Mouse (Mus musculus): Measurements from ENCODE around the gene Rapgefl1. TPM values are rescaled to one million over a fixed set of nuclear protein-coding genes. Genes with fewer than 3 reads are reported as not detected.
A peak's percentile ranks its signal among the peaks of the same experiment; 100 is the strongest.

Rapgefl1 gene
- polyA plus RNA-seq, 1 experiment from 2014 or later = 2.2 TPM

DNA sequence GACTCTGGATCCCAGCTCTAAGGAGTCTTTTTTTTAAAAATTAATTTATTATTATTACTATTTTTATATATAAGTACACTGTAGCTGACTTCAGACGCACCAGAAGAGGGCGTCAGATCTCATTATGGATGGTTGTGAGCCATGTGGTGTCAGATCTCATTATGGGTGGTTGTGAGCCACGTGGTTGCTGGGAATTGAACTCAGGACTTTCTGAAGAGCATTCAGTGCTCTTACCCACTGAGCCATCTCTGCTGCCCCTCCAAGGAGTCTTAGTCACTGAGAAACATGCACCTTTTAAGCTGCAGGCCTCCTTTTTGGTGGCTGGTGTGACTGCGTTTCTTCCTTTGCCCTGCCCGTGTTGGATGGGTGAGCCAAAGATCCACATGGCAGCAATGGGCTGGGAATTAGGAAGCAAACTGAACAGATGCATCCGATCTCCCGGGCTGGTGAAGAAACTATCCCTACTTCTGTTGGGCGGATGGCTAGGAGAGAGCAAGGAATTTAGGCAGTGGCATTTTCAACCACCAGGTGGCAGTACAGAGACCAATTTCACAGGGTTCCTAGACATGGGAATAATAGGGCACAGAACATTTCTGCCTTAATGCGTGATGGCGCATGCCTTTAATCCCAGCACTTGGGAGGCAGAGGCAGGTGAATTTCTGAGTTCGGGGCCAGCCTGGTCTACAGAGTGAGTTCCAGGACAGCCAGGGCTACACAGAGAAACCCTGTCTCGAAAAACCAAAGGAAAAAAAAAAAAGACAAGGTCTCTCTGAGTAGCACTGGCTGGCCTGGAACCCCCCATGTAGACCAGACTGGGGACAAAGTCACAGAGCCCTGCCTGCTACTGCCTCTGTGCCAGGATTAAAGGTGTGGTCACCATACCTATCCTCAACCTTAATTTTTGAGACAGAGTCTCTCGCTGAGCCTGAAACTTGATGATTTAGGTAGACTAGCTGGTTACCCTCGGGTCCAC, 22.5 kb downstream of the Rapgefl1 start:
- DNase-seq (ENCODE audit: low spot score) (peak; percentile 98), ATAC-seq (replicated peaks; ENCODE audit: low FRiP score, low TSS enrichment, low read depth) (peak; percentile 44; the same call in 1 of the 2 replicates)
- Histone ChIP-seq H3K9me3 (ENCODE audit: control insufficient read depth, low read length) (no peaks in the 10 kb centered on the region), H3K27ac (ENCODE audit: low read depth) (no peak overlapping the region), H3K4me2 (ENCODE audit: low read length) (no peak overlapping the region), H3K9ac (ENCODE audit: low read length) (no peak overlapping the region), H3K27me3 (replicated peaks; ENCODE audit: control insufficient read depth, insufficient read depth, low read length) (no peaks in the 10 kb centered on the region), H3K4me3 (ENCODE audit: low read depth, low read length) (no peak overlapping the region), H3K4me1 (replicated peaks; ENCODE audit: control insufficient read depth, insufficient read depth, low read length) (no peaks in the 10 kb centered on the region), H3K36me3 (ENCODE audit: control insufficient read depth, insufficient read depth, low read length) (no peaks in the 10 kb centered on the region)
- WGBS = 35% methylated on average over 14 of the region's 14 CpGs

DNA sequence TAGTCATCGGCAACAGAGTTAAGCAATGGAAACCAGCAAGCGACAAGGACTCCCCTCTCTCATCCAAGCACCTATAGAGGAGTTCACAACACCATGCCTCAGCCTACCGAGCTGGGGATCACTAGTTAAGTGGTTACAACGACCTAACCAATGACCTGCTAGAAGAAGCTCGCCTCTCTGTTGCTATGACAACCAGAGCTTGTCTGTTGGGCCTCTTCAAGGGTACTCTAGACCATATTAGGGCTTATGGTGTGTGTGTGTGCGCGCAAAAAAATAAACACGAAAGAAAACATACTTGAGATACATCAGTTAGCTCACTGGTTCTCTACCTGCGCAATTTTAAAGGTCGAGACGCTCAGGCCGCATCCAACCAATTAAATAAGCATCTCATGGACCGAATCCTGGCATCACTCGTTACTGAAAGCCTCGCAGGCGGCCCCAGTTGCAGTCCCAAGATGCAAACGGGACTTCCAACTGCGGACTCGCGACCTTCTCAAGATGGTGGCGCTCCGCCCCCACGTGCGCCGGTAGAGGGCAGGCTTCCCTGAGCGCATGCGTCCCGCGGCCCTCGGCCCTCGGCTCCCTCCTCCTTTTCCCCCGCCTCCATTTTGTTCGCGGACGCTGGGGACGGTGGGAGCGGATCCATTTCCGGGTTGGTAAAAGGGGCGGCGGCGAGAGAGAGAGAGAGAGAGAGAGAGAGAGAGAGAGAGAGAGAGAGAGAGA, 26.6 kb downstream of the Rapgefl1 start, which contains the start of gene Wipf2:
TSS of gene Wipf2 (plus strand) at position 611 of the 723 bp plus-strand sequence.
- ATAC-seq (replicated peaks; ENCODE audit: low FRiP score, low TSS enrichment, low read depth) (peak; percentile 89), DNase-seq (ENCODE audit: low spot score) (peak; percentile 97)
- Histone ChIP-seq H3K4me3 (ENCODE audit: low read depth, low read length) (peak within 1 kb of the TSS; percentile 59), H3K4me2 (ENCODE audit: low read length) (peak within 1 kb of the TSS; percentile 68), H3K9me3 (ENCODE audit: control insufficient read depth, low read length) (no peaks in the 10 kb centered on the region), H3K27ac (ENCODE audit: low read depth) (peak within 1 kb of the TSS; percentile 80), H3K27me3 (replicated peaks; ENCODE audit: control insufficient read depth, insufficient read depth, low read length) (no peaks in the 10 kb centered on the region), H3K4me1 (replicated peaks; ENCODE audit: control insufficient read depth, insufficient read depth, low read length) (no peaks in the 10 kb centered on the region), H3K9ac (ENCODE audit: low read length) (peak within 1 kb of the TSS; percentile 60), H3K36me3 (ENCODE audit: control insufficient read depth, insufficient read depth, low read length) (peaks cover 16% of the 10 kb centered on the region)
- 6% methylated on average over 40 of the region's 41 CpGs for WGBS

- Histone ChIP-seq H3K9me3 (ENCODE audit: control insufficient read depth, low read length) (no peaks in the 10 kb centered on the region), H3K4me3 (ENCODE audit: low read depth, low read length) (peak overlapping the region; percentile 59), H3K9ac (ENCODE audit: low read length) (peak overlapping the region; percentile 60), H3K27ac (ENCODE audit: low read depth) (peak overlapping the region; percentile 80), H3K4me1 (replicated peaks; ENCODE audit: control insufficient read depth, insufficient read depth, low read length) (no peaks in the 10 kb centered on the region), H3K36me3 (ENCODE audit: control insufficient read depth, insufficient read depth, low read length) (peaks cover 23% of the 10 kb centered on the region), H3K4me2 (ENCODE audit: low read length) (peak overlapping the region; percentile 68), H3K27me3 (replicated peaks; ENCODE audit: control insufficient read depth, insufficient read depth, low read length) (no peaks in the 10 kb centered on the region)
- WGBS = under 1% methylated on average over 39 of the region's 39 CpGs
- no peak for DNase-seq (ENCODE audit: low spot score)
- ATAC-seq (replicated peaks; ENCODE audit: low FRiP score, low TSS enrichment, low read depth) = peak; percentile 74
Observed at GRCm38 (mm10) chr11:98863751-98864429, 27.3 kb downstream of the Rapgefl1 start.

- no peak for ATAC-seq (replicated peaks; ENCODE audit: low FRiP score, low TSS enrichment, low read depth)
- DNase-seq (ENCODE audit: low spot score) = no peak
- WGBS = 93% methylated on average over 12 of the region's 12 CpGs
- Histone ChIP-seq H3K4me1 (replicated peaks; ENCODE audit: control insufficient read depth, insufficient read depth, low read length) (no peaks in the 10 kb centered on the region), H3K36me3 (ENCODE audit: control insufficient read depth, insufficient read depth, low read length) (peaks cover 42% of the 10 kb centered on the region), H3K27me3 (replicated peaks; ENCODE audit: control insufficient read depth, insufficient read depth, low read length) (no peaks in the 10 kb centered on the region), H3K9me3 (ENCODE audit: control insufficient read depth, low read length) (no peaks in the 10 kb centered on the region), H3K4me2 (ENCODE audit: low read length) (no peak overlapping the region), H3K27ac (ENCODE audit: low read depth) (no peak overlapping the region), H3K4me3 (ENCODE audit: low read depth, low read length) (no peak overlapping the region), H3K9ac (ENCODE audit: low read length) (no peak overlapping the region)
Observed at GRCm38 (mm10) chr11:98867293-98867692, 30.7 kb downstream of the Rapgefl1 start.

- no peaks in the 10 kb centered on the region for H3K4me1 ChIP-seq (replicated peaks; ENCODE audit: control insufficient read depth, insufficient read depth, low read length)
- H3K4me3 ChIP-seq (ENCODE audit: low read depth, low read length) = no peak overlapping the region
- H3K4me2 ChIP-seq (ENCODE audit: low read length) = no peak overlapping the region
- 93% methylated on average over 8 of the region's 8 CpGs for WGBS
- H3K9ac ChIP-seq (ENCODE audit: low read length) = no peak overlapping the region
- no peaks in the 10 kb centered on the region for H3K27me3 ChIP-seq (replicated peaks; ENCODE audit: control insufficient read depth, insufficient read depth, low read length)
- H3K9me3 ChIP-seq (ENCODE audit: control insufficient read depth, low read length) = no peaks in the 10 kb centered on the region
- no peak for DNase-seq (ENCODE audit: low spot score)
- H3K36me3 ChIP-seq (ENCODE audit: control insufficient read depth, insufficient read depth, low read length) = peaks cover 51% of the 10 kb centered on the region
- no peak overlapping the region for H3K27ac ChIP-seq (ENCODE audit: low read depth)
- ATAC-seq (replicated peaks; ENCODE audit: low FRiP score, low TSS enrichment, low read depth) = no peak
Observed at GRCm38 (mm10) chr11:98869906-98870305, 33.3 kb downstream of the Rapgefl1 start.

GRCm38 (mm10) chr11:98870791-98871190, 34.2 kb downstream of the Rapgefl1 start:
- no peak overlapping the region for H3K4me2 ChIP-seq (ENCODE audit: low read length)
- DNase-seq (ENCODE audit: low spot score) (no peak), ATAC-seq (replicated peaks; ENCODE audit: low FRiP score, low TSS enrichment, low read depth) (no peak)
- 88% methylated on average over 5 of the region's 5 CpGs for WGBS
- peaks cover 51% of the 10 kb centered on the region for H3K36me3 ChIP-seq (ENCODE audit: control insufficient read depth, insufficient read depth, low read length)
- no peak overlapping the region for H3K9ac ChIP-seq (ENCODE audit: low read length)
- no peaks in the 10 kb centered on the region for H3K27me3 ChIP-seq (replicated peaks; ENCODE audit: control insufficient read depth, insufficient read depth, low read length)
- no peaks in the 10 kb centered on the region for H3K9me3 ChIP-seq (ENCODE audit: control insufficient read depth, low read length)
- H3K4me3 ChIP-seq (ENCODE audit: low read depth, low read length) = no peak overlapping the region
- no peak overlapping the region for H3K27ac ChIP-seq (ENCODE audit: low read depth)
- no peaks in the 10 kb centered on the region for H3K4me1 ChIP-seq (replicated peaks; ENCODE audit: control insufficient read depth, insufficient read depth, low read length)

DNA sequence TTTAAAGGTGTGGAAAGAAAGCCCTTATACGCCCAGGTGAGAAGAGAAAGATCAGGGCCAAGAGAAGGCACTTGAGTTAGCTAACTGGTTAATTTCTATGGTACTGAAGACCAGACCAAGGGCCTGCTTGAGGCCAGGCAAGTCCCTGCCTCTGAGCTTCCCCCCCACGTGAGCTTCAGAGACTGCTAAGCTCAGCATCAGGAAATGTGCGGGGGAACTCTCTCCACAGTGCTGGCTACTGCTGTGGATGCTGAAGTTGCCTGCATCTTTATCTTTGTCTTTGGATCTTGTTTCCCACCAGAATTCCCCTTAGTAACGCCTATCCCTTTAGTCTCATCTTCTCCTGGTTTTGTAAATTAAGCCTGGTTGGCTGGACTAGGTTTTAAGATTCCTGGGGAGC, 34.8 kb downstream of the Rapgefl1 start:
- no peak overlapping the region for H3K4me2 ChIP-seq (ENCODE audit: low read length)
- WGBS = 63% methylated on average over 4 of the region's 4 CpGs
- H3K36me3 ChIP-seq (ENCODE audit: control insufficient read depth, insufficient read depth, low read length) = peaks cover 51% of the 10 kb centered on the region
- H3K4me3 ChIP-seq (ENCODE audit: low read depth, low read length) = no peak overlapping the region
- DNase-seq (ENCODE audit: low spot score) (no peak), ATAC-seq (replicated peaks; ENCODE audit: low FRiP score, low TSS enrichment, low read depth) (no peak)
- no peaks in the 10 kb centered on the region for H3K9me3 ChIP-seq (ENCODE audit: control insufficient read depth, low read length)
- no peak overlapping the region for H3K27ac ChIP-seq (ENCODE audit: low read depth)
- H3K9ac ChIP-seq (ENCODE audit: low read length) = no peak overlapping the region
- no peaks in the 10 kb centered on the region for H3K4me1 ChIP-seq (replicated peaks; ENCODE audit: control insufficient read depth, insufficient read depth, low read length)
- H3K27me3 ChIP-seq (replicated peaks; ENCODE audit: control insufficient read depth, insufficient read depth, low read length) = no peaks in the 10 kb centered on the region

GRCm38 (mm10) chr11:98872040-98872439, 35.5 kb downstream of the Rapgefl1 start:
- Histone ChIP-seq H3K4me2 (ENCODE audit: low read length) (no peak overlapping the region), H3K36me3 (ENCODE audit: control insufficient read depth, insufficient read depth, low read length) (peaks cover 47% of the 10 kb centered on the region), H3K4me3 (ENCODE audit: low read depth, low read length) (no peak overlapping the region), H3K27ac (ENCODE audit: low read depth) (no peak overlapping the region), H3K9ac (ENCODE audit: low read length) (no peak overlapping the region), H3K9me3 (ENCODE audit: control insufficient read depth, low read length) (no peaks in the 10 kb centered on the region), H3K4me1 (replicated peaks; ENCODE audit: control insufficient read depth, insufficient read depth, low read length) (no peaks in the 10 kb centered on the region), H3K27me3 (replicated peaks; ENCODE audit: control insufficient read depth, insufficient read depth, low read length) (no peaks in the 10 kb centered on the region)
- ATAC-seq (replicated peaks; ENCODE audit: low FRiP score, low TSS enrichment, low read depth) (no peak), DNase-seq (ENCODE audit: low spot score) (no peak)
- 59% methylated on average over 4 of the region's 4 CpGs for WGBS

All from intestine, embryonic 14.5 days (tissue).